Mouse (Mus musculus) frontal cortex, postnatal 36 days (tissue): Measurements from ENCODE around the gene Inpp4b.

Experiments used
- DNase-seq, 2 experiments: peaks; one replicate each; pipeline ENCODE4 v3.0.0; 2022; ENCODE audit warnings: low spot score in 2 of 2

Gene Inpp4b

GRCm38 (mm10) chr8:81840512-81840911 lies 498.2 kb downstream of the Inpp4b start:
- DNase-seq = no peak

GRCm38 (mm10) chr8:81844104-81844982 lies 502.0 kb downstream of the Inpp4b start:
- DNase-seq = no peak

- no peak for DNase-seq
Observed at GRCm38 (mm10) chr8:81847929-81848328, 505.6 kb downstream of the Inpp4b start.

GRCm38 (mm10) chr8:81849976-81850375 lies 507.6 kb downstream of the Inpp4b start:
- no peak for DNase-seq

- DNase-seq = no peak
Observed at GRCm38 (mm10) chr8:81853184-81853583, 510.8 kb downstream of the Inpp4b start.

GRCm38 (mm10) chr8:81854543-81854942 lies 512.2 kb downstream of the Inpp4b start:
- no peak for DNase-seq

- no peak for DNase-seq
Observed at GRCm38 (mm10) chr8:81855009-81855408, 512.7 kb downstream of the Inpp4b start.

GRCm38 (mm10) chr8:81856120-81856519 lies 513.8 kb downstream of the Inpp4b start:
- no peak for DNase-seq

GRCm38 (mm10) chr8:81856608-81857007 lies 514.3 kb downstream of the Inpp4b start:
- DNase-seq = no peak

- DNase-seq = no peak
Observed at GRCm38 (mm10) chr8:81858393-81858792, 516.0 kb downstream of the Inpp4b start.

GRCm38 (mm10) chr8:81859805-81860204 lies 517.4 kb downstream of the Inpp4b start:
- no peak for DNase-seq

GRCm38 (mm10) chr8:81861311-81861710 lies 519.0 kb downstream of the Inpp4b start:
- no peak for DNase-seq

GRCm38 (mm10) chr8:81862738-81863137 lies 520.4 kb downstream of the Inpp4b start:
- no peak for DNase-seq

- no peak for DNase-seq
Observed at GRCm38 (mm10) chr8:81864318-81864717, 522.0 kb downstream of the Inpp4b start.

GRCm38 (mm10) chr8:81865664-81866063 lies 523.3 kb downstream of the Inpp4b start:
- DNase-seq = no peak

GRCm38 (mm10) chr8:81867020-81867419 lies 524.7 kb downstream of the Inpp4b start:
- peak; percentile 38 to 50 for DNase-seq

- no peak for DNase-seq
Observed at GRCm38 (mm10) chr8:81870466-81870865, 528.1 kb downstream of the Inpp4b start.

GRCm38 (mm10) chr8:81880071-81880470 lies 537.7 kb downstream of the Inpp4b start:
- no peak for DNase-seq

- no peak for DNase-seq
Observed at GRCm38 (mm10) chr8:81884195-81884594, 541.8 kb downstream of the Inpp4b start.

- DNase-seq = no peak
Observed at GRCm38 (mm10) chr8:81888843-81889242, 546.5 kb downstream of the Inpp4b start.

GRCm38 (mm10) chr8:81893292-81893691 lies 550.9 kb downstream of the Inpp4b start:
- DNase-seq = no peak

- DNase-seq = no peak
Observed at GRCm38 (mm10) chr8:81946812-81947211, 604.5 kb downstream of the Inpp4b start.

GRCm38 (mm10) chr8:81953101-81953500 lies 610.7 kb downstream of the Inpp4b start:
- DNase-seq = no peak
